Mouse (Mus musculus) spleen, postnatal 0 days (tissue): Measurements from ENCODE around the gene Usp30. TPM values are rescaled to one million over a fixed set of nuclear protein-coding genes. Genes with fewer than 3 reads are reported as not detected.

ENCODE experiments used
- polyA plus RNA-seq: library from polyadenylated mRNA; unstranded; fragments of >200 nt; fragmentation: Nextera tagmentation; extraction: Ambion mirVana; gene quantifications from 2 replicates; pipeline ENCODE4 v1.2.1, GENCODE M21; 2015

Gene Usp30
- 3.7 and 4.1 TPM in 2 replicates for polyA plus RNA-seq

GRCm38 (mm10) chr5:114065161-114065560 is at the start of gene Usp30:
TSS of gene Usp30 (plus strand) at chr5:114065461.

DNA sequence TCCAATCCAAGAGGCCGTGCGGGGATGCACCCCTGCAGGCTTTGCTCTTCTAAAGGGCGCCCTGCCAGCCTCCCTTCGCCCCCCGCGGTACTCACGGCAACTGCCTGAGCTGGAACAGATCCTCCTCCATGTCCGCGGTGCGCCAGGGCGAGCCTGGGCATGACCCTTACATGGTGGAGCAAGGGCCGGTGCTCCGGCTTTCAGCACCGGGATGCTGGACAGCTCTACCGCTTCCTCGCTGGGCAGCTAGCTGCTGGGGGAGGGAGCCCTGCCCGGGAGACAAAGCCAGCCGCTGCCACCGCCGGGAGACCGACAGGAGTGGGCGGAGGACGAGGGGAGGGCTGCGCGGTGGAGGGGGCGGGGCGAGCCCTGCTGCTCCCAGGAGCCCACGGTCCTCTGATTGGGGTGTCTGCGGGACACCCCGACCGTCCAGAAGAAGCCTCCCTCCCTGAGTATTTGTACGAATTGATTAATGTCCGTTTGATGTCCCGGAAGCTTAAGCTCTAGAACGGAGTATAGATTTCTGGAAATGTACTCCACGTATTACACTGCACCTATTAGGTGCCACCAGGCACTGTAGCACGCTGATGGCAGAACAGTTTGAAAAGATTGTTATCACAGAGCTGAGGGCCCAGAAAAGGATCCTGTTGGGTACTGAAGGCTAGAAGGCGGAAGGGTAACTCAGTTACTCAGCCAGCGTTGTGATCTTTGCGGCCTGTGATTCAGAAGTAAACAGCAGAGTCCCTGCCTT is 26.0 kb downstream of the Usp30 start, which contains the start of gene Svop:
Gene Svop (minus strand): TSS at position 514 of the 751 bp plus-strand sequence.

GRCm38 (mm10) chr5:114127374-114128349 is 62.4 kb downstream of the Usp30 start, which contains the start of gene Alkbh2:
TSS of gene Alkbh2 (minus strand) at chr5:114128218.

DNA sequence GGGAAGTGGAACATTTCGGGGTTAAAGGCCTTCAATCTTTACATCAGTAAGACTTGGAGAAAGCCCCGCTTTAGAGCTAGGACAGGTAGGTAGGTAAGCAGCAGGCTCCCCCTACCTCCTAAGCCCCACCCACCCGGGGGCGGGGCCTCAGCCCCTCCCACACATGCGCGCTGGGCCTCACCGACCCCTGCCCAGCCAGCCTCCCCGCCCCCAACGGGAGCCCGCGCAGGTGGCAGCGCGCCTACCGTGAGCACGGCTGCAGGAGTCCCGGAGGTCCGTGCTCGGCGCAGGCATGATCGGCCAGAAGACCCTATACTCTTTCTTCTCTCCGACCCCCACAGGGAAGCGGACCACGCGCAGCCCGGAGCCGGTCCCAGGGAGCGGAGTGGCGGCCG is 64.9 kb downstream of the Usp30 start, which contains the start of gene Ung:
Gene Ung (plus strand): TSS at position 176 of the 395 bp plus-strand sequence.

DNA sequence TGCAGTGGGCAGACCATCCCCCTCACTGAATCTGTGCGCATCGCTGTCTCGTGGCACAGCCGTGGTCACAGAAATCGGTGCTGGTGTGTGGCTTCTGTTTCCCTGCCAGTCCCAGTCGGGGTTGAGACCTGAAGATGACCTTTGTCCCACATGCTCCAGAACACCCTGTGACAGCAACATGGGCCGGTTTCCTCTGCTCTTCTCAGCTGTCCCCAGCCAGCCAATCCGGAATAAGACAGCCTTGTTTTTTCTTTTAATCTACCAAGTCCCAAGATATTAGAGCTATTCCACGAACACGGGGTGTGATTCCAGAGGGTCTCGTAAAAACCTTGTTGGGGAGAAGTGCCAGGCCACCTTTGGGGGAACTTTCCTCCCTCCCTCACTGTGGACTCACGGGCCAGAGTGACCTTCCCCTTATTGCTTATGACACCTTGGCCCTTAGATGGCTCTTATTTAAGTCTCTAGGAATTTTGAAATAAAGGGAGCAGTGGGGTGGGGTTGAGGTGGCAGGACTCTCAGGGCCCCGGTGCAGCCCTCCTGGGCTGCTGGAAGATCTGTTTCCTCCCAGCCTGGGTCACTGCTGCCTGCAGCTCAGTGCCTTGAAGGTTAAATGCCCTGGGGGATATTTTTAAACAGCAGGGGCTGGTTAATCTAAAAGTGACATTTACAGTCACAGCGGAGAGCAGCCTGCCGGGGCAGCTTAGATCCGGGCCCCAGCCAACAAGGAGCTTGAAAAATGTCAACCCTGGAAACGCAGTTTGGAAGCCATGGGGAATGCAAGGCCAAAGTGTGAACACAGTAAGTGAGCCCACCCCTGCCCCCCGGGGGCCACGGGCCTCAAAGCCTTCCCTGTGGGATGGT is 81.0 kb downstream of the Usp30 start, which contains the start of gene Acacb:
Gene Acacb (plus strand): TSS at position 508 of the 861 bp plus-strand sequence.

Other genes starting within 250 kb of the Usp30 start
- gene Selplg, start 232.8 kb upstream of the Usp30 start, polyA plus RNA-seq = 58.2 and 72.8 TPM in 2 replicates
- 46.1 and 52.4 TPM in 2 replicates for gene Coro1c, start 156.7 kb upstream of the Usp30 start, polyA plus RNA-seq
- gene Ssh1, start 71.6 kb upstream of the Usp30 start, polyA plus RNA-seq = 7.0 and 7.7 TPM in 2 replicates
- gene Dao, start 61.8 kb upstream of the Usp30 start, polyA plus RNA-seq = not detected in 2 replicates
- not detected in 2 replicates for gene Svop, start 26.1 kb downstream of the Usp30 start, polyA plus RNA-seq
- 5.6 and 5.8 TPM in 2 replicates for gene Alkbh2, start 62.8 kb downstream of the Usp30 start, polyA plus RNA-seq
- gene Ung, start 64.9 kb downstream of the Usp30 start, polyA plus RNA-seq = 22.5 and 25.8 TPM in 2 replicates
- 1.1 and 1.9 TPM in 2 replicates for gene Acacb, start 81.1 kb downstream of the Usp30 start, polyA plus RNA-seq
- 0.05 TPM in 1 of 2 replicates, not detected in the other for gene Foxn4, start 208.3 kb downstream of the Usp30 start, polyA plus RNA-seq
- 1.5 and 2.0 TPM in 2 replicates for gene Myo1h, start 223.7 kb downstream of the Usp30 start, polyA plus RNA-seq